Mouse (Mus musculus) bone marrow macrophage, adult 2 months (primary cell): Measurements from ENCODE around the gene Rbck1.

Experiments used
- CTCF ChIP-seq: IDR thresholded peaks from 2 replicates; pipeline ENCODE4 v1.5.1; 2012; ENCODE audit warnings: low read depth, mild to moderate bottlenecking, low read length, moderate library complexity
- POLR2A ChIP-seq: IDR thresholded peaks from 2 replicates; pipeline ENCODE4 v1.6.1; 2012; ENCODE audit warnings: mild to moderate bottlenecking, low read depth, low read length, borderline replicate concordance

GRCm38 (mm10) chr2:152326157-152326556, 6.3 kb downstream of the Rbck1 start:
- no peak for TF ChIP-seq CTCF
- no peak for TF ChIP-seq POLR2A
